ENCODE assay signal across 15 mouse cellular contexts in the genomic region with DNA sequence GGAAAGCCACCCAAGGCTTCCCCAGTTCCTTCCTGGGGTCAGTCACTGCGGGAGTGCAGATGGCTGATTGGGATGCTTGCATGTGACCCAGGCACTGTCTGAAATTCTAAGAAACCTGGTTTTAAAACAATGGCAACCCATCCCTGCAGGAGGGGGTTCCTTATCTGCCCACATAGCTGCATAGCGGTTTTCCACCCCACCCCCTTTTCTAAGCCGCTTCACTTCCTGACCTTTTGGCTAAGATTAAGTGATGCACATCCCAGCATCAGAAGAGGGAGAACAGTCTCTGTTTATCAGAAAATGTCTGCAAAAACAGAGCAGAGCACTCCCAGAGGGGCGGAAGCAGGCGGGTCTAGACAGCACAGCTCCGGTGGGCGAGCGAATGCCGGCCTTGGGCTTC. TPM values are rescaled to one million over a fixed set of nuclear protein-coding genes. Genes with fewer than 3 reads are reported as not detected.
A peak's percentile ranks its signal among the peaks of the same experiment; 100 is the strongest.
DNase-seq lines count a peak whose midpoint lies in the region; ATAC-seq lines count a peak whose summit lies in the region.
"Had no signal": no experiment of that assay in that cellular context is flagged by ENCODE, and none has a peak within 500 bp of the region (broad histone marks: within the 10 kb centered on the region; RNA-seq: fewer than 3 reads in every experiment).

No protein-coding gene starts in this region.

- H3K4me2 ChIP-seq in liver, embryonic 16.5 days (ENCODE audit: low read depth, low read length): no peak overlapping the region
- no peak overlapping the region for H3K4me2 ChIP-seq in forebrain, embryonic 11.5 days (ENCODE audit: low read depth, low read length, severe bottlenecking)
- H3K4me2 ChIP-seq: embryonic facial prominence, embryonic 12.5 days; kidney, embryonic 15.5 days; midbrain, embryonic 13.5 days; neural tube, embryonic 13.5 days had no signal

- H3K27me3 ChIP-seq in liver, embryonic 16.5 days (ENCODE audit: control insufficient read depth, insufficient read depth, low read depth, low read length): no peaks in the 10 kb centered on the region
- no peaks in the 10 kb centered on the region for H3K27me3 ChIP-seq in forebrain, embryonic 11.5 days (ENCODE audit: control insufficient read depth, insufficient read depth, low read length)
- H3K27me3 ChIP-seq: embryonic facial prominence, embryonic 12.5 days; kidney, embryonic 15.5 days; midbrain, embryonic 13.5 days; neural tube, embryonic 13.5 days had no signal

- H3K36me3 ChIP-seq in liver, embryonic 16.5 days (ENCODE audit: control insufficient read depth, insufficient read depth): peaks cover 56% of the 10 kb centered on the region
- no peaks in the 10 kb centered on the region; the same call in 1 of the 2 replicates for H3K36me3 ChIP-seq in forebrain, embryonic 11.5 days (ENCODE audit: control insufficient read depth, insufficient read depth, low read length)
- H3K36me3 ChIP-seq: neural tube, embryonic 13.5 days had no signal

- H3K27ac ChIP-seq in liver, embryonic 16.5 days (ENCODE audit: low read length): peak overlapping the region; percentile 37; the same call in 1 of the 2 replicates
- H3K27ac ChIP-seq in forebrain, embryonic 11.5 days (ENCODE audit: low read depth, low read length): no peak overlapping the region
- H3K27ac ChIP-seq: embryonic facial prominence, embryonic 12.5 days; kidney, embryonic 15.5 days; midbrain, embryonic 13.5 days; neural tube, embryonic 13.5 days had no signal

- ATAC-seq in liver, embryonic 16.5 days (ENCODE audit: low read depth): peak; percentile 80
- no peak for ATAC-seq in forebrain, embryonic 11.5 days (replicated peaks; ENCODE audit: low FRiP score)
- ATAC-seq: activated CD4-positive, CD25-positive, alpha-beta regulatory T cell, adult 4 months; midbrain, embryonic 13.5 days had no signal

- no peak overlapping the region for H3K4me3 ChIP-seq in liver, embryonic 16.5 days (ENCODE audit: low read depth, low read length)
- no peak overlapping the region for H3K4me3 ChIP-seq in forebrain, embryonic 11.5 days (ENCODE audit: low read depth, low read length)
- H3K4me3 ChIP-seq: embryonic facial prominence, embryonic 12.5 days; kidney, embryonic 15.5 days; midbrain, embryonic 13.5 days; neural tube, embryonic 13.5 days had no signal

- no peaks in the 10 kb centered on the region for H3K9me3 ChIP-seq in liver, embryonic 16.5 days (replicated peaks; ENCODE audit: control insufficient read depth, low read length)
- no peaks in the 10 kb centered on the region for H3K9me3 ChIP-seq in forebrain, embryonic 11.5 days (ENCODE audit: control insufficient read depth, low read length)
- H3K9me3 ChIP-seq: embryonic facial prominence, embryonic 12.5 days; kidney, embryonic 15.5 days; midbrain, embryonic 13.5 days; neural tube, embryonic 13.5 days had no signal

- peaks cover 7% of the 10 kb centered on the region for H3K4me1 ChIP-seq in liver, embryonic 16.5 days (ENCODE audit: control insufficient read depth, low read depth, low read length)
- 0 out of 2 replicates have a peak, but pooled peaks cover 2% of the 10 kb centered on the region for H3K4me1 ChIP-seq in forebrain, embryonic 11.5 days (replicated peaks; ENCODE audit: control insufficient read depth, insufficient read depth, low read length)

- WGBS in liver, embryonic 16.5 days (ENCODE audit: insufficient replicate concordance): 19% methylated on average over 9 of the region's 9 CpGs
- 53% methylated on average over 9 of the region's 9 CpGs for WGBS in forebrain, embryonic 11.5 days

- peak; percentile 28 for DNase-seq in embryo, embryonic 9.5 days (ENCODE audit: extremely low spot score)
- no peak for DNase-seq in embryo, embryonic 11 days
- DNase-seq in kidney, postnatal 14 days: peak; percentile 36
- no peak for DNase-seq in kidney, postnatal 36 days
- peak; percentile 98 for DNase-seq in MEL-GATA-1-ER (ENCODE audit: extremely low read depth, low read depth)
- no peak for DNase-seq in forebrain, embryonic 11.5 days (ENCODE audit: low spot score)
- DNase-seq in adipocyte (ENCODE audit: low spot score): no peak
- DNase-seq: B cell, adult 2 months; cerebellum, adult 11 months had no signal

- no peak overlapping the region for H3K9ac ChIP-seq in liver, embryonic 16.5 days (ENCODE audit: low read depth, low read length)
- no peak overlapping the region for H3K9ac ChIP-seq in forebrain, embryonic 11.5 days (ENCODE audit: low read length)
- H3K9ac ChIP-seq: embryonic facial prominence, embryonic 12.5 days; kidney, embryonic 15.5 days; midbrain, embryonic 13.5 days; neural tube, embryonic 13.5 days had no signal

RNA-seq across cellular contexts. Expression of a gene that starts 38.9 kb away (rescaled TPM):
- 37.2 and 37.5 TPM in 2 replicates for polyA plus RNA-seq in liver, embryonic 16.5 days (2015; fragmentation: Nextera tagmentation; extraction: Ambion mirVana)
- 121 and 122 TPM in 2 replicates for polyA plus RNA-seq in forebrain, embryonic 11.5 days (2014; fragmentation: Nextera tagmentation; extraction: Ambion mirVana)

RNA-seq across cellular contexts. Expression of a gene that starts 39.5 kb away (rescaled TPM):
- 7.3 and 9.3 TPM in 2 replicates for polyA plus RNA-seq in liver, embryonic 16.5 days (2015; fragmentation: Nextera tagmentation; extraction: Ambion mirVana)
- polyA plus RNA-seq in forebrain, embryonic 11.5 days (2014; fragmentation: Nextera tagmentation; extraction: Ambion mirVana): 2.3 and 3.1 TPM in 2 replicates

Comparison
In these comparisons a context has a peak if more than half of its experiments do, and no peak if none do; other contexts are left out.
1. DNase-seq: peak in embryo, embryonic 9.5 days (single experiment), kidney, postnatal 14 days (single experiment) and MEL-GATA-1-ER (single experiment); none in embryo, embryonic 11 days (single experiment), kidney, postnatal 36 days (0 of 2), forebrain, embryonic 11.5 days (single experiment) and adipocyte (single experiment).